Mouse (Mus musculus) v-Abl transformed pro-B cells (cell line): ENCODE results near the gene Cmas.

Source experiments
- in situ Hi-C, 2 experiments: fragments of 400-800 bp; cut with MboI; formaldehyde crosslinking; loops; one replicate each; pipeline ENCODE4 v1.15.1; 2025; ENCODE audit not compliant: unreplicated experiment in 2 of 2

Gene Cmas

DNA sequence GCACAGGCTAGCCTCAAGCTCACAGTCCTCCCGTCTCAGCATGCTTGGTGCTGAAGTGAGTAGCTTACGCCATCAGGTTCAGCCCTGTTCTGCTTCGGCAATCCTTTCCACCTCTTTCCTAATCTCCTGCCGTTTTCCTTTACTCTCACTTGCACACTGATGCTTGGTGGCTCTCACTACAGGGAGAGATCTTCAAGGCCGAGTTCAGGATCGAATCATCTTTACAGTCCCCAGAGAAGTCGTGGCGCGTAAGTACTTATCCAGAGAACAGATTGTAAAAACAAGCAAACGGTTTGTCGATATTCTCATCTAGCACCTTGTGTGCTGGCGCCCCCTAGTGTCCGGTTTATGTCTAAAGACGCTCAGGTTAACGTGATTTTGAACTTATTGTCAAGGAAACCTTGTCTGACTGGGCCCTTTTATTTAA is 58.0 kb downstream of the Cmas start:
- in situ Hi-C loops, result no loop called here

DNA sequence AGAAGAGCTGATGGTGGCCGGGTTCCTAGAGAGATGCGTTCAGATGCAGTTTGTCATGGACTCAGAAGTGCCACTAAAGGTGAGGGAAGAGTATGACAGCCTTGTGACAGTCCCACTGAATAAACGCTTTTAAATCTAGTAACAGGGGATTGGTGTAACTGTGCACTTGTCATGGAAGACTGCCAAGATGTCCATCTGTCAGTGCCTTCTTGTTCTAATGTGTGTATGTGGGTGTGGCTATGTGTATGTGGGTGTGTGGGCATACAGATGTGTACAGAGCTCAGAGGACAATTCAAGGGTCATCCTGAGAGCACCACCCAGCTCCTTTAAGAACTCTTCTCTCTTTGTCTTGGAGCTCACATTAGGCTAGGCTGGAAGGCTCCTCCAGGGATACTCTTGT is 59.0 kb downstream of the Cmas start:
- in situ Hi-C loops, result no loop called here

DNA sequence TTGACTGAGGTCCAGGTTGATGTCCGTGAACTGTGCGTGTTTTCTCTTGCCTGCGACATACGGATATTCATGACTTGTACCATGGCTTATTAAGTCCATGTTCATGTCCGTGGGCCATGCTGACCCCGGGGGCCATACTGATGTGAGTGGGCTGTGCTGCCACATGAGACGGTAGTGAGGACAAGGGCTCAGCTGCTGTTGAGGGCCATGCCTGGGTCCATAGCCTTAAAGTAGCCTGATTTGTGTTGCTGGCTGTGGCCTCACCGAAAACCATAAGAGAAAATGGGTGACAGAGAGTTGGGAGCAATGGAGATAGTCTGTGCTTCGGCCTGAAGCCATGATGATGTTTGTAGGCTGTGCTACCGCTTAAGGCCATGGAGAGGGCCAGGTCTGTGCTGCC is 61.8 kb downstream of the Cmas start:
- in situ Hi-C loops, result no loop called here

DNA sequence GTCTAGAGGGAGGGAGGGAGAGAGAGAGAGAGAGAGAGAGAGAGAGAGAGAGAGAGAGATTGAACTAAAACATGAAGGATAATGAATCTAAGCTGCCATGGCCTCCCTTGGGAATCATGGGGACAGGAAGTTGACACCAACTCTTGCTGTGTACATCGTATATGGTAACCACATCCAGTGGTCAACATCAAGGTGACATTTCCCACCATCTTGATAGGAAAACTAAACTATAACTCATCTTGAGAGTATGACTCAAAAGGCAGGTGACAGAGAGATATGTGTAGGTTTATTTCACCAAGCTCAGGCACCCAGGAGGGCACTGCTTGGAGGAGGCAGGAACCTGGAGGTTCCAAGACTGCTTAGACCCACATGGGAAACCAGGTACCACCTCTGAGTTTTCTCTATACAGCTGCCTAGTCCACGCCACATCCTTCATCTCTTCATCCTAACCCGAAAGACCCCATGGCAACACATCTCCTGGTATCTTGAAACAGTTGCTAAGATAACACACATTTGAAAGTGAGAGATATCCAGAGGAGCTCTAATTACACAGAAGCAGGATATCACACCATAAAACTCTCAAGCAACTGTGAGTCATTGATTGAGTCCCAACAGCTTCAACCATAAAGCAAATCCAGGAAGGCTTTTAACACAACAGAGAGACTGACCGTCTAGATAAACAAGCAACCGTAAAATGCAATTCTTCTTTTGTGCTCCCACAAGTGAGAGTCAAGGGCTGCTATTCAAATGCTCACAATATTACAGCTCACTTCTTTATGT is 66.7 kb downstream of the Cmas start:
- in situ Hi-C loops, result no loop called here
